Mouse (Mus musculus) cerebellum, postnatal 14 days (tissue): ENCODE measurements at regions not wholly inside any gene's neighbourhood (a gene's known extent, or its start where the extent isn't known, plus 50 kb on each side); places are given as distances from the start of the nearest gene placed in this dataset.
A peak's percentile ranks its signal among the peaks of the same experiment; 100 is the strongest.
"Not testable (repeated sequence)": the region's sequence is repeated elsewhere in the genome, so short reads cannot be mapped to it uniquely, and the experiment has no call there.

ENCODE experiments used
- DNase-seq, 2 experiments: peaks; one replicate each; pipeline ENCODE4 v3.0.0; 2021; ENCODE audit warnings: mixed read lengths in 2 of 2

GRCm38 (mm10) chr6:68370010-68370409, 834.4 kb upstream of the Tacstd2 start:
- no peak for DNase-seq

- no peak for DNase-seq
Measured at GRCm38 (mm10) chr6:68339846-68340245, 804.2 kb upstream of the Tacstd2 start.

- DNase-seq, result not testable (repeated sequence)
Measured at GRCm38 (mm10) chr6:68339205-68339604, 803.6 kb upstream of the Tacstd2 start.

- DNase-seq, result no peak
Measured at GRCm38 (mm10) chr6:68311409-68311808, 775.8 kb upstream of the Tacstd2 start.

- no peak for DNase-seq
Measured at GRCm38 (mm10) chr6:68302133-68302532, 766.5 kb upstream of the Tacstd2 start.

- DNase-seq, result no peak
Measured at GRCm38 (mm10) chr6:68256725-68257124, 721.1 kb upstream of the Tacstd2 start.

- no peak for DNase-seq
Measured at GRCm38 (mm10) chr6:68256151-68256550, 720.6 kb upstream of the Tacstd2 start.

GRCm38 (mm10) chr6:68252730-68253129, 717.1 kb upstream of the Tacstd2 start:
- no peak for DNase-seq

GRCm38 (mm10) chr6:68251320-68251719, 715.7 kb upstream of the Tacstd2 start:
- DNase-seq, result not testable (repeated sequence)

GRCm38 (mm10) chr6:68250392-68250791, 714.8 kb upstream of the Tacstd2 start:
- DNase-seq, result not testable (repeated sequence)

GRCm38 (mm10) chr6:68249259-68249658, 713.7 kb upstream of the Tacstd2 start:
- not testable (repeated sequence) for DNase-seq

GRCm38 (mm10) chr6:68248018-68248533, 712.5 kb upstream of the Tacstd2 start:
- not testable (repeated sequence) for DNase-seq

GRCm38 (mm10) chr6:68242749-68243148, 707.2 kb upstream of the Tacstd2 start:
- DNase-seq, result not testable (repeated sequence)

GRCm38 (mm10) chr6:68219685-68220084, 684.1 kb upstream of the Tacstd2 start:
- DNase-seq, result no peak

- DNase-seq, result peak; percentile 7 to 9
Measured at GRCm38 (mm10) chr6:68201448-68201847, 665.9 kb upstream of the Tacstd2 start.

- DNase-seq, result no peak
Measured at GRCm38 (mm10) chr6:68198031-68198430, 662.4 kb upstream of the Tacstd2 start.

- DNase-seq, result no peak
Measured at GRCm38 (mm10) chr6:68164792-68165191, 629.2 kb upstream of the Tacstd2 start.

- DNase-seq, result not testable (repeated sequence)
Measured at GRCm38 (mm10) chr6:68164111-68164510, 628.5 kb upstream of the Tacstd2 start.

GRCm38 (mm10) chr6:68151569-68151968, 616.0 kb upstream of the Tacstd2 start:
- no peak for DNase-seq

- DNase-seq, result no peak
Measured at GRCm38 (mm10) chr6:68102481-68102880, 566.9 kb upstream of the Tacstd2 start.
